Mouse (Mus musculus): ENCODE measurements around the gene Faim2. TPM values are rescaled to one million over a fixed set of nuclear protein-coding genes. Genes with fewer than 3 reads are reported as not detected.

The Faim2 gene
- polyA plus RNA-seq, 1 experiment = not detected

- TF ChIP-seq TAL1 (IDR thresholded peaks at IDR 0.05; ENCODE audit: low read length) (no peak), GATA1 (IDR thresholded peaks at IDR 0.05; ENCODE audit: low read length) (no peak)
- H3K4me3 ChIP-seq (replicated peaks) = no peak overlapping the region
- H3K4me1 ChIP-seq (ENCODE audit: control insufficient read depth) = no peaks in the 10 kb centered on the region
- no peaks in the 10 kb centered on the region for H3K27me3 ChIP-seq (ENCODE audit: control insufficient read depth)
- no peaks in the 10 kb centered on the region for H3K9me3 ChIP-seq (ENCODE audit: control insufficient read depth, low read length)
- no peaks in the 10 kb centered on the region for H3K36me3 ChIP-seq (ENCODE audit: control insufficient read depth)
Measured at GRCm38 (mm10) chr15:99501292-99502260, 26.4 kb downstream of the Faim2 start.

- Histone ChIP-seq H3K9me3 (ENCODE audit: control insufficient read depth, low read length) (no peaks in the 10 kb centered on the region), H3K36me3 (ENCODE audit: control insufficient read depth) (no peaks in the 10 kb centered on the region), H3K27me3 (ENCODE audit: control insufficient read depth) (no peaks in the 10 kb centered on the region), H3K4me1 (ENCODE audit: control insufficient read depth) (no peaks in the 10 kb centered on the region), H3K4me3 (replicated peaks) (no peak overlapping the region)
- no peak for TF ChIP-seq GATA1 (IDR thresholded peaks at IDR 0.05; ENCODE audit: low read length)
- TF ChIP-seq TAL1 (IDR thresholded peaks at IDR 0.05; ENCODE audit: low read length) = no peak
Measured at GRCm38 (mm10) chr15:99500320-99500719, 27.6 kb downstream of the Faim2 start.

GRCm38 (mm10) chr15:99499726-99500125 is 28.2 kb downstream of the Faim2 start:
- no peak for TF ChIP-seq GATA1 (IDR thresholded peaks at IDR 0.05; ENCODE audit: low read length)
- TF ChIP-seq TAL1 (IDR thresholded peaks at IDR 0.05; ENCODE audit: low read length) = no peak
- Histone ChIP-seq H3K27me3 (ENCODE audit: control insufficient read depth) (no peaks in the 10 kb centered on the region), H3K4me3 (replicated peaks) (no peak overlapping the region)

GRCm38 (mm10) chr15:99498781-99499180 is 29.2 kb downstream of the Faim2 start:
- TF ChIP-seq GATA1 (IDR thresholded peaks at IDR 0.05; ENCODE audit: low read length) (no peak), TAL1 (IDR thresholded peaks at IDR 0.05; ENCODE audit: low read length) (no peak)

More at GRCm38 (mm10) chr15:99499726-99500125, 28.2 kb downstream of the Faim2 start:
- H3K9me3 ChIP-seq (ENCODE audit: control insufficient read depth, low read length) = no peaks in the 10 kb centered on the region
- no peaks in the 10 kb centered on the region for H3K36me3 ChIP-seq (ENCODE audit: control insufficient read depth)
- H3K4me1 ChIP-seq (ENCODE audit: control insufficient read depth) = no peaks in the 10 kb centered on the region

GRCm38 (mm10) chr15:99498356-99498755 is 29.6 kb downstream of the Faim2 start:
- Histone ChIP-seq H3K4me1 (ENCODE audit: control insufficient read depth) (no peaks in the 10 kb centered on the region), H3K4me3 (replicated peaks) (no peak overlapping the region), H3K27me3 (ENCODE audit: control insufficient read depth) (no peaks in the 10 kb centered on the region), H3K9me3 (ENCODE audit: control insufficient read depth, low read length) (no peaks in the 10 kb centered on the region), H3K36me3 (ENCODE audit: control insufficient read depth) (no peaks in the 10 kb centered on the region)
- TF ChIP-seq GATA1 (IDR thresholded peaks at IDR 0.05; ENCODE audit: low read length) = no peak

More at GRCm38 (mm10) chr15:99498781-99499180, 29.2 kb downstream of the Faim2 start:
- Histone ChIP-seq H3K4me1 (ENCODE audit: control insufficient read depth) (no peaks in the 10 kb centered on the region), H3K36me3 (ENCODE audit: control insufficient read depth) (no peaks in the 10 kb centered on the region), H3K27me3 (ENCODE audit: control insufficient read depth) (no peaks in the 10 kb centered on the region), H3K9me3 (ENCODE audit: control insufficient read depth, low read length) (no peaks in the 10 kb centered on the region), H3K4me3 (replicated peaks) (no peak overlapping the region)

GRCm38 (mm10) chr15:99497527-99498242 is 30.3 kb downstream of the Faim2 start:
- Histone ChIP-seq H3K4me3 (replicated peaks) (no peak overlapping the region), H3K36me3 (ENCODE audit: control insufficient read depth) (no peaks in the 10 kb centered on the region), H3K27me3 (ENCODE audit: control insufficient read depth) (no peaks in the 10 kb centered on the region; the same call in 1 of the 2 replicates), H3K4me1 (ENCODE audit: control insufficient read depth) (no peaks in the 10 kb centered on the region), H3K9me3 (ENCODE audit: control insufficient read depth, low read length) (no peaks in the 10 kb centered on the region)
- TF ChIP-seq TAL1 (IDR thresholded peaks at IDR 0.05; ENCODE audit: low read length) = no peak
- TF ChIP-seq GATA1 (IDR thresholded peaks at IDR 0.05; ENCODE audit: low read length) = no peak

DNA sequence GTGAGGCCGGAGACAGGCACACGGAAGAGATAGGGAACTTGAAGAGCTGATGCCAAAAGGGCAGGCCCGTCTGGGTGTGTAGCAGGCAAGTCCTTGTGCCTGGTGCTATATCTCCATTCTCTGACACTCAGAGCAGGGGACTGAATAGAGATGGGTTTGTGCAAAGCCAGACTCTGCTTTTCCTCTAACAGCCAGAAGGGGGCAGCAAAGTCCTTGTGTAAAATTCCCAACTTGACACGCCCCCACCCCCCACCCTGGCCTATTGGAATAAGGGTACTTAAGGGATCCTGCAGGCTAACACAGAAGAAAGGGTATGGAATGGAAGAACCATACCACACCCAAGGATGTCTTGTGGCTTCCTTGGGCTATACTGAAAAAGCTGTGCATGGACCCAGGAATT is 30.9 kb downstream of the Faim2 start:
- no peaks in the 10 kb centered on the region for H3K4me1 ChIP-seq (ENCODE audit: control insufficient read depth)
- H3K27me3 ChIP-seq (ENCODE audit: control insufficient read depth) = peaks cover 3% of the 10 kb centered on the region
- no peak overlapping the region for H3K4me3 ChIP-seq (replicated peaks)
- TF ChIP-seq GATA1 (IDR thresholded peaks at IDR 0.05; ENCODE audit: low read length) (no peak), TAL1 (IDR thresholded peaks at IDR 0.05; ENCODE audit: low read length) (no peak)
- H3K36me3 ChIP-seq (ENCODE audit: control insufficient read depth) = no peaks in the 10 kb centered on the region
- no peaks in the 10 kb centered on the region for H3K9me3 ChIP-seq (ENCODE audit: control insufficient read depth, low read length)

GRCm38 (mm10) chr15:99484745-99485144 is 43.2 kb downstream of the Faim2 start:
- peaks cover 3% of the 10 kb centered on the region; the same call in 1 of the 2 replicates for H3K27me3 ChIP-seq (ENCODE audit: control insufficient read depth)
- no peak overlapping the region for H3K4me3 ChIP-seq (replicated peaks)
- no peaks in the 10 kb centered on the region for H3K36me3 ChIP-seq (ENCODE audit: control insufficient read depth)
- H3K4me1 ChIP-seq (ENCODE audit: control insufficient read depth) = no peaks in the 10 kb centered on the region
- TF ChIP-seq GATA1 (IDR thresholded peaks at IDR 0.05; ENCODE audit: low read length) (no peak), TAL1 (IDR thresholded peaks at IDR 0.05; ENCODE audit: low read length) (no peak)
- no peaks in the 10 kb centered on the region for H3K9me3 ChIP-seq (ENCODE audit: control insufficient read depth, low read length)

DNA sequence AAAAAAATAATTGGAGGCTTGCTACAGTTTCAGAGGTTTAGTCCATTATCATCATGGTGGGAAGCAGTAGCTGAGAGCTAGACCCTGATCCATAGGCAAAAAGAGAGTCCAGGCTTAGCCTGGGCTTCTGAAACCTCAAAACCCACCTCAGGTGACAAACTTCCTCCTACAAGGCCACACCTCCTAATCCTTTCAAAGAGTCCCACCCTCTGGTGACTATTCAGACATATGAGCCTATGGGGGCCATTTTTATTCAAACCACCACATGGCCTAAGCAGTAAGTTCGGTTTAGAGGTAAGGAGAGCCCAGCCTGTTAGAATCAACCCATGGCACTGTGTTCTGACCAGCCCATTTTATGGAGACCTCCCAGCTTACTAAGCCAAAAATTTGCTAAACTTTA is 52.2 kb downstream of the Faim2 start:
- Histone ChIP-seq H3K27me3 (ENCODE audit: control insufficient read depth) (no peaks in the 10 kb centered on the region), H3K4me1 (ENCODE audit: control insufficient read depth) (peaks cover 20% of the 10 kb centered on the region), H3K9me3 (ENCODE audit: control insufficient read depth, low read length) (no peaks in the 10 kb centered on the region), H3K4me3 (replicated peaks) (no peak overlapping the region), H3K36me3 (ENCODE audit: control insufficient read depth) (no peaks in the 10 kb centered on the region)
- TF ChIP-seq GATA1 (IDR thresholded peaks at IDR 0.05; ENCODE audit: low read length) (no peak), TAL1 (IDR thresholded peaks at IDR 0.05; ENCODE audit: low read length) (no peak)
